Mouse (Mus musculus) hindbrain, embryonic 10.5 days (tissue): Measurements from ENCODE around the gene Igsf9b. TPM values are rescaled to one million over a fixed set of nuclear protein-coding genes. Genes with fewer than 3 reads are reported as not detected.

Experiments
- DNase-seq: peaks from one replicate; pipeline ENCODE4 v3.0.0-alpha.2; 2017; ENCODE audit warnings: low spot score
- H3K27ac ChIP-seq: fragments of 300-500 bp; sonication (generic); 2 replicates; pipeline ENCODE4 v1.5.1; 2016; ENCODE audit warnings: mild to moderate bottlenecking, moderate library complexity
- H3K27me3 ChIP-seq: fragments of 300-500 bp; sonication (generic); 2 replicates; pipeline ENCODE4 v1.6.1; 2016; ENCODE audit warnings: mild to moderate bottlenecking; ENCODE audit not compliant: poor library complexity, insufficient read depth, severe bottlenecking
- H3K36me3 ChIP-seq: fragments of 300-500 bp; sonication (generic); 2 replicates; pipeline ENCODE4 v1.6.1; 2016; ENCODE audit warnings: mild to moderate bottlenecking, moderate library complexity
- H3K4me1 ChIP-seq: fragments of 300-500 bp; sonication (generic); replicated peaks from 2 replicates; pipeline ENCODE4 v1.6.1; 2016; ENCODE audit warnings: mild to moderate bottlenecking
- H3K4me3 ChIP-seq: fragments of 300-500 bp; sonication (generic); 2 replicates; pipeline ENCODE4 v1.5.1; 2016; ENCODE audit warnings: mild to moderate bottlenecking, moderate library complexity
- H3K9me3 ChIP-seq: fragments of 300-500 bp; sonication (generic); 2 replicates; pipeline ENCODE4 v1.6.1; 2016; ENCODE audit warnings: mild to moderate bottlenecking, moderate library complexity
- whole genome bisulfite sequencing: fragments of 180-500 bp; shearing (Covaris S2); methylation state at CpG from one replicate; pipeline ENCODE4 v1.1.7; 2016; 5-methylcytosine and 5-hydroxymethylcytosine counted together
- polyA plus RNA-seq: library from polyadenylated mRNA; unstranded; fragments of >200 nt; fragmentation: Nextera tagmentation; extraction: Ambion mirVana; gene quantifications from 2 replicates; pipeline ENCODE4 v1.2.1, GENCODE M21; 2016

Gene Igsf9b
- polyA plus RNA-seq, 1 experiment from 2014 or later = 6.9 TPM

DNA sequence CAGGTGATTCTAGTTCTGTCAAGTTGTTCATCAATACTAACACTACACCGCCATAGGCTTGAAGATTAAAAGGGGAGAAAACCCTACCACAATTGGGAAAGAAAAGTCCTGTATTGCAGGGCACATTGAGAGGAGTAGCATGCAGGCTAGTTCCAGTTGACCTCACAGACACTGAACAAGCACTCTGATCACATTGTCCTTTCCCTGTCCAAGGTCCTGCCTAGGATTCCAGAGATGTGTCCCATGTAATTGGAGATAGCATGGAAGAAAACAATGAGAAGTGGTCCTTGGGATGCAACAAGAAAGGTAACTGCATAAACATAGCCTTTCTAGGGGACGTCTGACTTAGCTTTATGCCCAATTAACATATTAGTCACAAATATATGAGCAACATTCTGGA lies 68.2 kb downstream of the Igsf9b start:
- Histone ChIP-seq H3K27ac (no peak overlapping the region), H3K4me3 (no peak overlapping the region), H3K9me3 (no peaks in the 10 kb centered on the region), H3K36me3 (no peaks in the 10 kb centered on the region), H3K4me1 (no peaks in the 10 kb centered on the region), H3K27me3 (no peaks in the 10 kb centered on the region)
- no peak for DNase-seq
- 62% methylated on average over 2 of the region's 2 CpGs for WGBS

DNA sequence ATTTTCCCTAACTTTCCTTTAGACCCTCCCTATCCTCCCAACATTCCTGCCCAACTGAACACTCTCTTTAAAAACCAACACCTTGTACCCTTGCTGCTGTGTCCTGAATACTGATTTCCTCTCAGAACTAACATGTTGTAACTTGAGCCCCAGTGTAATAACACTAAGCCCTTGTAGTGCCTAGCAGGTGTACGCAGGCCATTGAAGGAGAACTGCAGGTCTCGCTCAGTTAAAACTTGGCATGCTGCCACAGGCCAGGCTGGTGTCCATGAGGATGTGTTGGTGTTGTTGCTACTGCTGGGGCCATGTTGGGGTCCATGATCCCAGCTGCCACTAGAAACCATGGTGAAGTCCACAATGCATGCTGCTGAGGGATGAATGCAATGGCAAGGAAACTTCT lies 70.1 kb downstream of the Igsf9b start:
- Histone ChIP-seq H3K4me3 (no peak overlapping the region), H3K27me3 (no peaks in the 10 kb centered on the region), H3K4me1 (no peaks in the 10 kb centered on the region), H3K27ac (no peak overlapping the region), H3K36me3 (no peaks in the 10 kb centered on the region), H3K9me3 (no peaks in the 10 kb centered on the region)
- WGBS = 84% methylated on average over 2 of the region's 2 CpGs
- no peak for DNase-seq

DNA sequence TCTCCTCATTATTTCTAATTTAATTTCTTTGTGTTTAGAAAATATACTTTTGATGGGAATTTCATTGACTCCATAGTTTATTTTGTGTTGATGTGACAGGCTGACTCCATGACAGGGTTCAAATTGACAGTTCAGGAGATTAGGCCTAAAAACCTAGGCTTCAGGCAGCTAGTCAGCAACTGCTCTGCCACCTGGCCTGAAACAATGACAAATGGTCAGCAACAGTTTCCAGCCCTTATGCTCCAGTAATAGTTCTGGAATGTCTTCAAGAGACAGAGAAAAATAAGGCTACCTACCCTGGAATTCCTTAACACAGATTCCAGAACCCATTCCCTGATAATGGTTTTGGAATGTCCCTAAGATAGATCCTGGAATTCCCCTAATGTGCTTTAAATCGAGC lies 76.7 kb downstream of the Igsf9b start:
- 79% methylated on average over 1 of the region's 1 CpGs for whole genome bisulfite sequencing
- Histone ChIP-seq H3K27me3 (no peaks in the 10 kb centered on the region), H3K27ac (no peak overlapping the region), H3K36me3 (no peaks in the 10 kb centered on the region), H3K4me3 (no peak overlapping the region), H3K9me3 (peaks cover 4% of the 10 kb centered on the region), H3K4me1 (no peaks in the 10 kb centered on the region)
- no peak for DNase-seq

DNA sequence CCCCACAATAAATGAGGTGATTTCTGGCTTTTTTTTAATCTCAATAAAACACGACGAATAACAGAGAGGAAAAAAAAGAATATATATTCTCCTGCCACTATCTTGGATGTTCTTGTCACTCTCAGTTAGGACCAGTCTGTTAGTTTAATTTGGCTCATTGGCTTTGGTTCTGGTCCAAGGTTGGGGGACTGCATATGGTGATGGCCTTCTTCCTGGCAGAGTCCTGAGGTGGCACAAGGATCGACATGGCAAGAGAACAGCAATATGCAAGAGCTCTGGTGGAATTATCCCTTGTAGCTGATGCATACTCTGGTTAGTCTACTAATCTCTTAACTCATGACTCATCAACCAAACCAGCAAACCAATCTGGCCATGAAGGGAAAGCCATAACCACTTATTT lies 87.9 kb downstream of the Igsf9b start:
- Histone ChIP-seq H3K27ac (no peak overlapping the region), H3K27me3 (no peaks in the 10 kb centered on the region), H3K4me3 (no peak overlapping the region), H3K9me3 (no peaks in the 10 kb centered on the region), H3K4me1 (no peaks in the 10 kb centered on the region), H3K36me3 (no peaks in the 10 kb centered on the region)
- no peak for DNase-seq
- WGBS = 93% methylated on average over 3 of the region's 3 CpGs

DNA sequence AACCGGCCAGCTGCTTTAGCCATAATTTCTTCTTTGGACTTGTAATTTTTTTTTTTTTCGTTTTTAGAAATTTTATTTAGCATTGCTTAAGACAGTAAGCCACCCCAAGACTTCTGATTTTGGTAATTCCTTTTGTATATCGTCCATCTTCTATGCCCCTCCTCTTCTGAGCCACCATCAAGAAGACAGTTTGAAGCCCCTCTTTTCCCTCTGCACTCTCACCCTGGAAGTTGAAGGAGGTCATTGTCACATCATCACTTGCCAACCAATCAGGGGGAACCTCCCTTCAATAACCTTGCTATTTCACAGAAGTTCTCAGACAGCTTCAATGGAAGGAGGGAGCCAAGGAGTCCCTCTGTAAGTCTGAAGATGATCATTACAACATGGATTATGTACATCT lies 97.5 kb downstream of the Igsf9b start, which contains the start of gene Spata19:
Gene Spata19, plus strand, starts transcription at position 301 of the 400 bp plus-strand sequence.
- no peaks in the 10 kb centered on the region for H3K27me3 ChIP-seq
- no peak for DNase-seq
- 75% methylated on average over 3 of the region's 3 CpGs for WGBS
- H3K9me3 ChIP-seq = no peaks in the 10 kb centered on the region
- H3K27ac ChIP-seq = no peak within 1 kb of the TSS
- H3K4me1 ChIP-seq = no peaks in the 10 kb centered on the region
- no peaks in the 10 kb centered on the region for H3K36me3 ChIP-seq
- H3K4me3 ChIP-seq = no peak within 1 kb of the TSS

DNA sequence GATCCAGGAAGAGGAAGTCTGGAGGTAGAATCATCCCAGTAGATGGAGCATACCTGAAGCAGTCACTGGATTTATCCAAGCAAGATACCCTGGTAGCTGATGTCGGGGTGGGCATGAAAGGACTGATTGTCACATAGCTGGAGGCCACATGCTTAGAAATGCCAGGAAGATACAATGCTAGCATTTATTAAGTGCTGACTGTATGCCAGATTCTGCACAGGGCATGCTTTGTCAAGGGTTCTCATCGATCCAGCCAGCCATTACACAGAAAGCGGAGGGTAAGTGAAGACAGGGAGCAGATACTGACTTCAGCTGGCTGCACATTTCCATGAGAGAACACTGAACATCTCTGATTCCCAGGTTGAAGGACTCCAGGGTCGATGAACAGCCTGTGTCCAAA lies 102.2 kb downstream of the Igsf9b start:
- no peak for DNase-seq
- 88% methylated on average over 4 of the region's 4 CpGs for WGBS
- H3K4me1 ChIP-seq = no peaks in the 10 kb centered on the region
- H3K27me3 ChIP-seq = no peaks in the 10 kb centered on the region
- H3K4me3 ChIP-seq = no peak overlapping the region
- no peaks in the 10 kb centered on the region for H3K36me3 ChIP-seq
- no peak overlapping the region for H3K27ac ChIP-seq
- no peaks in the 10 kb centered on the region for H3K9me3 ChIP-seq

Other genes starting within 250 kb of the Igsf9b start
- 133 TPM in 2 replicates for gene Jam3, start 143.8 kb upstream of the Igsf9b start, polyA plus RNA-seq
- not detected in 2 replicates for gene Spata19, start 97.6 kb downstream of the Igsf9b start, polyA plus RNA-seq